Mouse (Mus musculus) spleen, adult 18-20 months (tissue): ENCODE measurements around the gene Carnmt1.
A peak's percentile ranks its signal among the peaks of the same experiment; 100 is the strongest.

ENCODE experiments used
- DNase-seq, 2 experiments: peaks; one replicate each; pipeline ENCODE4 v3.0.0; 2022; ENCODE audit warnings: mixed read lengths in 2 of 2

Carnmt1 gene

GRCm38 (mm10) chr19:18654330-18654729 is 16.2 kb upstream of the Carnmt1 start:
- DNase-seq, result no peak

DNA sequence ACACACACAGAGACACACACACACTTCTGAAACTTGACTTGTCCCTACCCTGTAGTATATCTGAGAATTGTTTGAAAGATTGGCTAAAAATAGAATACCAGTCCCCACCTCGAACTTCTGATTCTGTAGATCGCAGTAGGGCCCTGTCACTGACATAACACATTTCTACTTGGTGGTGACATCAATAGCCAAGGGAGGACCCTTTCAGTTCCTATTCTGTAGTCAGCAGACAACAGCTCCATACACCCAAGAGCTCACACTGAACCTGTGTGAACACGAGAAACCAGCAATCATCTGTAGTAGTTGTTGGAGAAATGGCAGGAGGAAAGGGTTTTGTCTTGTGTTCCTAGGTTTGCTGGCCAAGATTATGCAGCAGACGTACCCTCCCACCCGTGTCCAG is 15.6 kb upstream of the Carnmt1 start:
- no peak for DNase-seq

DNA sequence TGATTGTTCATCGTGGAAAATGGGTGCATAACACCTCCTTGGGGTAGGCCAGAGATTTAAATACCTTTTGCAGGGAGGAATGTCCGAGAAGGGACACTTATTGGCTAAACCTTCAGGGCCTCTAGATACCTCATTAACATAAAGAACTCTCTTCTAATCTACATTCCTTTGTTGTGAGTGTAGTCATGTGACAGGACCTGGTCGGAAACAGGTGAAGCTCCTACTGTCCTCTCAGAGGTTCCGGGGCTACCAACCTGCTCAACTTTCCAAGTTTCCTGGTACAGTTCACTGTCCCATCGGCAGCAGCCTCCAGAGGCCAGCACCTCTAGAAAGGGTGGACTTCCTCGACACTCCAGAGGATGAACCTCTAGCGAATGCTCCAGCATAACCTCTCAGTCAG is 14.6 kb upstream of the Carnmt1 start:
- no peak for DNase-seq

DNA sequence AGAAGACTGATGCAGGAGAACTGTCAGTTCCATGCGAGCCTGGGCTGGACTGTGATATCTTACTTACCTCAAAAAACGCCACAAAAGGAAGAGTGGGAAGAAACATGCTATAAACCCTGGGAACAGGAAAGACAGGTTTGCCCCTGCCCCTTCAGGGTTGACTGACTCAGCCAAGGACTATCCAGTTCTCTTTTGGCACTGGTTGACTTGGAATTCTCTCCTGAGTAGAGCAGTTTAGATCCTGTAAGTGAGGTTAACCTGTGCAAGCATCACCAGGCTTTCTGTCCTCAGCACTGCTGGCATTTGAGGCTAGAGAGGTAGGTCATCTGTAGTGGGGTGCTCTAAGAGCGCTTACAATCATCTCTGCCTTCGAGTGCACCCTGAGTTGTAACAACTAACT is 12.1 kb upstream of the Carnmt1 start:
- no peak for DNase-seq

GRCm38 (mm10) chr19:18659349-18659748 is 11.2 kb upstream of the Carnmt1 start:
- no peak for DNase-seq

- no peak for DNase-seq
Measured at GRCm38 (mm10) chr19:18660466-18660865, 10.1 kb upstream of the Carnmt1 start.

DNA sequence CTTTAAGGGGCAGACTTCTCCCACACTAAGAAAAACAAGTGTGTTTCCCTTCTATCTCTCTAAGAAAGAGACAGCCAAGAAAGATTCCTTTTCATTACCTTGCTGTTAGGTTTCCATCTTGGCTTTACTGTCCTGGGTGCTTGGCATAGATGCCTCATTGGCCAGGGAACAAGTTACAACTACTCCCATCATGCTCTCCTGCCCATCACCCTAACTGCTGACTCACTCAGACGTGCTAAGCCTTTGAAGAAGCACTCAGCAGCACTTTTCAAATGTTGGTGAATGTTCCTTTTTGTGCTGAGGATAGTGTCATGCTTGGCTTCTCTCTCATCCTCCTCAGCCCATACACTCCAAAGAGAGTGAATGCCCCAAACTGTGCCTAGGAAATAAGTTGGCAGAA is 8.9 kb upstream of the Carnmt1 start:
- no peak for DNase-seq

GRCm38 (mm10) chr19:18663904-18664303 is 6.7 kb upstream of the Carnmt1 start:
- no peak for DNase-seq

DNA sequence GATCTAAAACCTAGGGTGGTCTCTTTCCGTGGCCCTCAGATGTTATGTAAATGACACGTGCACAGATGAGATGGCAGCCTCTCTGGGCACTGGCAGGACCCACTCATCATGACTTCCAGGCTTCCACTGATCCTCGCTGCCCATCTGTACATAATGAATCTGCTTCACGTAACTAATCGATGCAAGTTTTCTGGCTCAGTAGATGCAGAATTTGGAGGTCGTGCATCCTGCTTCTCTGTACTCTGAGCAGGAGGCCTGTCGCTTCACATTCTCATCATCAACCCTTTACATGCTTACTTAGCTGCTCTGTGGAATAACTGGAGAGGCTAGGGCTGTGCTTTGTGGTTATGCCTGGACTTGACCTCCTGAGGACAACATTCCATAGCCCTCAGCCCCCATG is 3.6 kb upstream of the Carnmt1 start:
- DNase-seq, result no peak

DNA sequence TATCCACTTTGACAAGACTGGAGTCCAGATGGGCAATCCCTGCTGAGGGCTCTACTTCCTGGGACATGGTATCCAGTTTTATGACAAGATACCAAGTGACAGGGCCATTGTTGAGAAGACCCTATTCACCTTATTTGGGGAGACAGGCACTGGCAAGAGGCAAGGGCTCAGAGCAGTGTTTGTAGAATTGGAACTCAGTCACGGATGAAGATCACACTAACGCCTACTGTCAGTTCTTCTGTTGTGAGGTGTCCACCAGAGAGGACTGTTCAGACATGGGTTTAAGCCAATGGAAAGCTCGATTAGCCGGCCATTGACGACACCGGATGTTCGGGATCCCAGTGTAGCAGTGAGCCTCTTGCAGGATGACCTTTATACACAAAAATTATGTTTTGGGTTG is 1.0 kb upstream of the Carnmt1 start:
- DNase-seq, result no peak

- DNase-seq, result peak; percentile 42 to 54
Measured at GRCm38 (mm10) chr19:18671056-18671741, 635 bp downstream of the Carnmt1 start.

GRCm38 (mm10) chr19:18672498-18672897 is 1.9 kb downstream of the Carnmt1 start:
- no peak for DNase-seq

GRCm38 (mm10) chr19:18673116-18673515 is 2.6 kb downstream of the Carnmt1 start:
- no peak for DNase-seq

DNA sequence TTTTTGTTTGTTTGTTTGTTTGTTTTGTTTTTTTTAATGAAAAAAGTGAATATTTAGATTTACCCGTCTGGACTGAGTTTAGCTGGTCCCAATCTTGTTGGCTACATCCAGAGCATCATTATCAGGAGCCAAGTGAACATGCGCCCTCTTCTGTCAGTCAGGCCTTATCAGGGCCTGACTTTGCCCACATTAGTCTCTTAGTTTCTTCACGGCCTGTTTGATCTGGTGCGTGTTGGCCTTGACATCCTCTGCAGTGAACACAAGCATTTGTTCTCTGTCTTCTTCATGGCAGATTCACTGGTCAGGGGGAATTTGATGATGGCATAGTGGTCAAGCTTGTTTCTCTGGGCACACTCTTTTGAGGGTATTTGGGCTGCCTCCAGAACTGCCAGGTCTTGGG is 11.6 kb downstream of the Carnmt1 start:
- DNase-seq, result no peak

DNA sequence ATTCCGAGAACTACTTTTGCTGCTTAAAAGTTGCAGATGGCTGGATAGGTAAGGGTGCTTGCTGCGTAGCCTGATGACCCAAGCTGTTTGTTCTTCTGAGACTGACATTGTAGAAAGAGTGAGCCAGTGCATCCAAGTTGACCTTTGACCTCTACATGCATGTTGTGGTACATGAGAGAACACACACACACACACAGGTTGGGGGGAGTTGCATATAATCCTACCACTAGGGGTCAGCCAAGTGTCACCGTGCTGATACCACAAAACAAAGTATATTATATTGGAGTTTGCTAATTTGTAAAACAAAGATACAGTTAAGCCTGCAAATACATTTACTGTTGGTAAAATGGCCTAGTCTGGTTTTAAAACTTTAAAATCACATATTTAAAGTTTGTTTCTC is 17.0 kb downstream of the Carnmt1 start:
- peak in 1 of 2 experiments; percentile 31 for DNase-seq

GRCm38 (mm10) chr19:18692176-18692575 is 21.6 kb downstream of the Carnmt1 start:
- no peak for DNase-seq

DNA sequence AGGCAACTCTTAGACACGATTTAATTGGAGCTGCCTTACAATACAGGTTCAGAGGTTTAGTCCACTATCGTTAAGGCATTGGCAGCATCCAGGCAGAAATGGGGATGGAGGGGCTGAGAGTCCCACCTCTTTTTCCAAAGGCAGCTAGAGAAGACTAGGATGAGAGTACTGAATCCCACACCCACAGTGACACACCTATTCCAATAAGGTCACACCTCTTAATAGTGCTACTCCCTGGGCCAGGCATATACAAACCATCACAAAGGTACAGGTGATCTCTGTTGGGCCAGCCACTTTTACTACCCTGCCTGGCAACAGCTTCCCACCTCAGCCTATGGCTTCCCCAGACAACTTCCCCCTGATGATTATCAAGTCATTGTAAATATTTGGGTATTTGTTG is 22.2 kb downstream of the Carnmt1 start:
- DNase-seq, result no peak

DNA sequence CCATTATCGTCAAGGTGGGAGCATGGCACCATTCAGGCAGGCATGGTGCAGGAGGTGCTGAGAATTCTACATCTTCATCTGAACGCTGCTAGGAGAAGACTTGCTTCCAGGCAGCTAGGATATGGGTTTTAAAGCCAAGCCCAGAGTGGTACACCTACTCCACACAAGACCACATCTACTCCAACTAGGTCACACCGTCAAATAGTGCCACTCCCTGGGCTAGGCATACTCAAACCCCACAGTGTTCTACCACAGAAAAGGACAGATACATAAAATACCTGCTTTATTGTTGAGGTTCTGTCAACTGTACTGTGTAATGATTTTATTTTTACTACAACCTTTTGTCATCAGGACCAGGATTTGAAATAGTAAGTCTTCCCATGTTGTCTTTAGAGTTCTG is 24.6 kb downstream of the Carnmt1 start:
- no peak for DNase-seq

- DNase-seq, result no peak
Measured at GRCm38 (mm10) chr19:18695552-18695951, 25.0 kb downstream of the Carnmt1 start.

- no peak for DNase-seq
Measured at GRCm38 (mm10) chr19:18708101-18708500, 37.5 kb downstream of the Carnmt1 start.

- DNase-seq, result no peak
Measured at GRCm38 (mm10) chr19:18710903-18711302, 40.3 kb downstream of the Carnmt1 start.

- no peak for DNase-seq
Measured at GRCm38 (mm10) chr19:18711589-18711988, 41.0 kb downstream of the Carnmt1 start.

DNA sequence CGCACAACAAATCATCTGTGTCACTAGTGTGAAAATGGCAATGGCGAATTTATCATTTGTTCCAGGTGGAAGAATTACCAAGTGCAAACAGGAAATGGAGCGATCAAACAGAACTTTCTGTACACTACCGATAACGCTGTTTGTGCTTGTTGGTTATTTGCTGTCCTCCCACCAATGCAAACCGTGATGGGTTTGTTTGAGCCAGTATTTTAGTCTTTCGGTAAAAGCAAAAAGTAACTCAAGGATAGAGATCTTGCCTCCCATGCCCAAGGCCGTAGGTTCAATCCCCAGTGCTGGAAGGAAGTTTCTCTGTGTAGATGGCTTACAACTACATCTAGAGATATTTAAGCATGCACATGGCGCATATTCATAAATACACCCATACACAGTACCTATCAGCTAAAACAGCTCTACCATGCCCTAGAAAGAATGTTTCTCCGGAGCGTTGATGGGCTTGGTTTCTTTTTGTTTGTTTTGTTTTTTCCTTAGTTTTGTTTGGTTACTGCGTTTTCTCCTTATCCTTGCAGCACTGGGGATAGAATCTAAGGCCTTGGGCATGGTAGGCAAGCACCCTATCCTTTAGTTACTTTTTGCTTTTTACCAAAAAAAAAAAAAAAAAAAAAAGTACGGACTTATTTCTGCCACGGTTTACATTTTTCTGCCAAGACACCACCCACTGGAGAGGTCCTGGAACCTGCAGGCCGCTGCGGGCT is 41.7 kb downstream of the Carnmt1 start:
- DNase-seq, result no peak

GRCm38 (mm10) chr19:18712866-18713300 is 42.3 kb downstream of the Carnmt1 start, which contains the start of gene D030056L22Rik:
TSS of gene D030056L22Rik (plus strand) at chr19:18713193.
- DNase-seq, result peak; percentile 97 to 98
